Mouse (Mus musculus): ENCODE data around the gene Polr3g. TPM values are rescaled to one million over a fixed set of nuclear protein-coding genes. Genes with fewer than 3 reads are reported as not detected.
"Not testable (repeated sequence)": the region's sequence is repeated elsewhere in the genome, so short reads cannot be mapped to it uniquely, and the experiment has no call there.

The Polr3g gene
- polyA plus RNA-seq, 1 experiment: 1.2 TPM

DNA sequence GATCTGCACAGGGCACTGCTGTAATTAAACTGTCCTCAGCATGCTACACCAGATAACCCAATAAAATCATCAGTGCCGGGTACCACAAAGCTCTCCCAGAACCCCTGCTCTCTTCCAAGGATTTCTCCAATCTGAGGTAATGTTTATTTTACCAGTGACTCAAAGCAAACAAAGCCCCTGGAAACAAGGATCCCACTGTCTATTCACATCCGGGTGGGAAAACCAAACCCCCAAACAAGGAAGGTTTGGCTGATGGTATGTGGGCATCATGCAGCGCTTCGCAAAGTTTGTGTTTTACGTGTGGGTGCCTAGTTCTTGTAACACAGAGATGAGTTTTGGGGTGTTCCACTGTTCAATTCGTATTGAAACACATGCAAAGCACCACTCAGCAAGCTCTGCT lies 69.9 kb downstream of the Polr3g start:
- H3K27ac ChIP-seq (ENCODE audit: insufficient read depth, low read length): no peak overlapping the region
- no peaks in the 10 kb centered on the region for H3K36me3 ChIP-seq (ENCODE audit: control insufficient read depth, insufficient read depth, low read length)
- H3K4me3 ChIP-seq (ENCODE audit: extremely low read depth, insufficient read depth, insufficient read length): no peak overlapping the region
- H3K4me1 ChIP-seq (ENCODE audit: control insufficient read depth, insufficient read depth, insufficient read length): no peaks in the 10 kb centered on the region
- no peak for TF ChIP-seq CTCF (IDR thresholded peaks at IDR 0.05; ENCODE audit: extremely low read depth, insufficient read depth, insufficient read length, insufficient replicate concordance)
- TF ChIP-seq POLR2A (IDR thresholded peaks at IDR 0.05; ENCODE audit: low read depth, low read length): no peak
- no peaks in the 10 kb centered on the region for H3K27me3 ChIP-seq (ENCODE audit: control insufficient read depth, insufficient read depth, low read length)
- 55% methylated on average over 6 of the region's 6 CpGs for WGBS
- DNase-seq (ENCODE audit: low read depth in 1 of 2, low spot score in 2 of 2): no peak

- no peaks in the 10 kb centered on the region for H3K27me3 ChIP-seq (ENCODE audit: control insufficient read depth, insufficient read depth, low read length)
- WGBS: 64% methylated on average over 4 of the region's 4 CpGs
- TF ChIP-seq POLR2A (IDR thresholded peaks at IDR 0.05; ENCODE audit: low read depth, low read length): no peak
- TF ChIP-seq CTCF (IDR thresholded peaks at IDR 0.05; ENCODE audit: extremely low read depth, insufficient read depth, insufficient read length, insufficient replicate concordance): no peak
- H3K4me3 ChIP-seq (ENCODE audit: extremely low read depth, insufficient read depth, insufficient read length): no peak overlapping the region
- H3K4me1 ChIP-seq (ENCODE audit: control insufficient read depth, insufficient read depth, insufficient read length): no peaks in the 10 kb centered on the region
- no peak overlapping the region for H3K27ac ChIP-seq (ENCODE audit: insufficient read depth, low read length)
- H3K36me3 ChIP-seq (ENCODE audit: control insufficient read depth, insufficient read depth, low read length): no peaks in the 10 kb centered on the region
- DNase-seq (ENCODE audit: low read depth in 1 of 2, low spot score in 2 of 2): no peak
Measured at GRCm38 (mm10) chr13:81639624-81640023, 71.2 kb downstream of the Polr3g start.

GRCm38 (mm10) chr13:81632720-81633415 lies 77.9 kb downstream of the Polr3g start, which contains the start of gene Adgrv1:
TSS of gene Adgrv1 (minus strand) at chr13:81633154.
- Histone ChIP-seq H3K27me3 (ENCODE audit: control insufficient read depth, insufficient read depth, low read length) (peaks cover 6% of the 10 kb centered on the region; the same call in 1 of the 2 replicates), H3K4me3 (ENCODE audit: extremely low read depth, insufficient read depth, insufficient read length) (no peak within 1 kb of the TSS), H3K36me3 (ENCODE audit: control insufficient read depth, insufficient read depth, low read length) (no peaks in the 10 kb centered on the region), H3K27ac (ENCODE audit: insufficient read depth, low read length) (no peak within 1 kb of the TSS), H3K4me1 (ENCODE audit: control insufficient read depth, insufficient read depth, insufficient read length) (no peaks in the 10 kb centered on the region)
- TF ChIP-seq CTCF (IDR thresholded peaks at IDR 0.05; ENCODE audit: extremely low read depth, insufficient read depth, insufficient read length, insufficient replicate concordance) (no peak), POLR2A (IDR thresholded peaks at IDR 0.05; ENCODE audit: low read depth, low read length) (no peak)
- 7% methylated on average over 42 of the region's 42 CpGs for WGBS
- DNase-seq (ENCODE audit: low read depth in 1 of 2, low spot score in 2 of 2): no peak

- TF ChIP-seq POLR2A (IDR thresholded peaks at IDR 0.05; ENCODE audit: low read depth, low read length) (no peak), CTCF (IDR thresholded peaks at IDR 0.05; ENCODE audit: extremely low read depth, insufficient read depth, insufficient read length, insufficient replicate concordance) (no peak)
- no peak for DNase-seq (ENCODE audit: low read depth in 1 of 2, low spot score in 2 of 2)
- Histone ChIP-seq H3K4me3 (ENCODE audit: extremely low read depth, insufficient read depth, insufficient read length) (no peak overlapping the region), H3K27ac (ENCODE audit: insufficient read depth, low read length) (no peak overlapping the region), H3K27me3 (ENCODE audit: control insufficient read depth, insufficient read depth, low read length) (peaks cover 6% of the 10 kb centered on the region; the same call in 1 of the 2 replicates), H3K36me3 (ENCODE audit: control insufficient read depth, insufficient read depth, low read length) (no peaks in the 10 kb centered on the region), H3K4me1 (ENCODE audit: control insufficient read depth, insufficient read depth, insufficient read length) (no peaks in the 10 kb centered on the region)
- 81% methylated on average over 5 of the region's 5 CpGs for WGBS
Measured at GRCm38 (mm10) chr13:81630566-81630965, 80.2 kb downstream of the Polr3g start.

- no peaks in the 10 kb centered on the region for H3K36me3 ChIP-seq (ENCODE audit: control insufficient read depth, insufficient read depth, low read length)
- no peak overlapping the region for H3K27ac ChIP-seq (ENCODE audit: insufficient read depth, low read length)
- peaks cover 6% of the 10 kb centered on the region; the same call in 1 of the 2 replicates for H3K27me3 ChIP-seq (ENCODE audit: control insufficient read depth, insufficient read depth, low read length)
- no peaks in the 10 kb centered on the region for H3K4me1 ChIP-seq (ENCODE audit: control insufficient read depth, insufficient read depth, insufficient read length)
- no peak for TF ChIP-seq POLR2A (IDR thresholded peaks at IDR 0.05; ENCODE audit: low read depth, low read length)
- TF ChIP-seq CTCF (IDR thresholded peaks at IDR 0.05; ENCODE audit: extremely low read depth, insufficient read depth, insufficient read length, insufficient replicate concordance): no peak
- WGBS: 53% methylated on average over 3 of the region's 3 CpGs
- H3K4me3 ChIP-seq (ENCODE audit: extremely low read depth, insufficient read depth, insufficient read length): no peak overlapping the region
- no peak for DNase-seq (ENCODE audit: low read depth in 1 of 2, low spot score in 2 of 2)
Measured at GRCm38 (mm10) chr13:81629395-81629794, 81.4 kb downstream of the Polr3g start.

DNA sequence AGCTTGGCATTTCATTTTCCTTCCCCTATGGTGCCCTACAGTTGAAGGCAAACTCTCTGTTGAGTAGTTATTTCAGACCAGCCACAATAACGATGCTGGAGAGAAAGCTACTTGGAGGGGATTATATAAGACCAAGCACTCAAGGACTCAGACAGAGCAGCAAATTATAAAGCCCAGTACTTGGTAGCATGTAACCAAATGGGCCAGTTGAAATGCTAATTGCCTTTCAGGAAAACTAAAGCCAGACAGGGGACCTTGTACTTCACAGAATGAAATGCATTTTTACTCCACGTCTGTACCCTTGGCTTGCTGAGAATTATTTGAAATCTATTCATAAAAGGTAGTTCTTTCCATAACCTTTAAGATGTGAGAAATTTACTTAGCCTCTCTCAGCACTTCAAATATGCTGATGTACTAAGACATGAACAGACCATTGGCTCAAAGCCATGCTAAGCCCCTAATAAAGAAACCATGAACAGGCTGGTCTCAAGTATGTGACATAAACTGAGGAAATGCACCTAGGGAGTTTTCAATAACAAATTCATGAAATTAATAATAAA lies 82.1 kb downstream of the Polr3g start:
- no peak overlapping the region for H3K27ac ChIP-seq (ENCODE audit: insufficient read depth, low read length)
- no peak for DNase-seq (ENCODE audit: low read depth in 1 of 2, low spot score in 2 of 2)
- 77% methylated on average over 2 of the region's 2 CpGs for WGBS
- H3K27me3 ChIP-seq (ENCODE audit: control insufficient read depth, insufficient read depth, low read length): peaks cover 6% of the 10 kb centered on the region; the same call in 1 of the 2 replicates
- TF ChIP-seq CTCF (IDR thresholded peaks at IDR 0.05; ENCODE audit: extremely low read depth, insufficient read depth, insufficient read length, insufficient replicate concordance): no peak
- H3K4me3 ChIP-seq (ENCODE audit: extremely low read depth, insufficient read depth, insufficient read length): no peak overlapping the region
- no peaks in the 10 kb centered on the region for H3K36me3 ChIP-seq (ENCODE audit: control insufficient read depth, insufficient read depth, low read length)
- no peaks in the 10 kb centered on the region for H3K4me1 ChIP-seq (ENCODE audit: control insufficient read depth, insufficient read depth, insufficient read length)

DNA sequence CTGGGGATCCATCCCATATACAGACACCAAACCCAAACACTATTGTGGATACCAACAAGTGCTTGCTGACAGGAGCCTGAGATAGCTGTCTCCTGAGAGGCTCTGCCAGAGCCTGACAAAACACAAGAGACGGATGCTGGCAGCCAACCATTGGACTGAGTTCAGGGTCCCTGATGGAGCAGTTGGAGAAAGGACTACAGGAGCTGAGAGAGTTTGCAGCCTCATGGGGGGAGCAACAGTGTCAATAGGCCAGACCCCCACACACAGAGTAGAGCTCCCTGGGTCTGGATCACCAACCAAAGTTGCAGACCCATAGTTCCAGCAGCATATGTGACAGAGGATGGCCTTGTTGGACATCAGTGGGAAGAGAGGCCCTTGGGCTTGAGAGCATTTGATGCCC lies 83.0 kb downstream of the Polr3g start:
- not testable (repeated sequence) for DNase-seq (ENCODE audit: low read depth in 1 of 2, low spot score in 2 of 2)

More for the DNA sequence above, 83.0 kb downstream of the Polr3g start:
- WGBS: 84% methylated on average over 1 of the region's 1 CpGs
- H3K27me3 ChIP-seq (ENCODE audit: control insufficient read depth, insufficient read depth, low read length); H3K4me1 ChIP-seq (ENCODE audit: control insufficient read depth, insufficient read depth, insufficient read length); H3K27ac ChIP-seq (ENCODE audit: insufficient read depth, low read length); H3K4me3 ChIP-seq (ENCODE audit: extremely low read depth, insufficient read depth, insufficient read length); H3K36me3 ChIP-seq (ENCODE audit: control insufficient read depth, insufficient read depth, low read length): not testable (repeated sequence)

Other genes starting within 250 kb of the Polr3g start
- gene Adgrv1, start 77.9 kb downstream of the Polr3g start, polyA plus RNA-seq (2012; rRNA removed): 0.28 and 0.40 TPM in 2 replicates
- gene Lysmd3, start 53.4 kb downstream of the Polr3g start, polyA plus RNA-seq (2012; rRNA removed): 3.2 and 16.4 TPM in 2 replicates
- 2.0 and 2.5 TPM in 2 replicates for gene Mblac2, start 328 bp upstream of the Polr3g start, polyA plus RNA-seq (2012; rRNA removed)
- gene Cetn3, start 72.1 kb upstream of the Polr3g start, polyA plus RNA-seq (2012; rRNA removed): 1.0 and 1.2 TPM in 2 replicates

All from spleen, adult 2 months (tissue).